Mouse (Mus musculus) kidney, postnatal 36 days (tissue): ENCODE data around the gene Psmc3.
"Not testable (repeated sequence)": the region's sequence is repeated elsewhere in the genome, so short reads cannot be mapped to it uniquely, and the experiment has no call there.

Experiments
- DNase-seq, 2 experiments: peaks; one replicate each; pipeline ENCODE4 v3.0.0; 2021 to 2022; ENCODE audit warnings: mixed read lengths in 2 of 2

Psmc3 gene

DNA sequence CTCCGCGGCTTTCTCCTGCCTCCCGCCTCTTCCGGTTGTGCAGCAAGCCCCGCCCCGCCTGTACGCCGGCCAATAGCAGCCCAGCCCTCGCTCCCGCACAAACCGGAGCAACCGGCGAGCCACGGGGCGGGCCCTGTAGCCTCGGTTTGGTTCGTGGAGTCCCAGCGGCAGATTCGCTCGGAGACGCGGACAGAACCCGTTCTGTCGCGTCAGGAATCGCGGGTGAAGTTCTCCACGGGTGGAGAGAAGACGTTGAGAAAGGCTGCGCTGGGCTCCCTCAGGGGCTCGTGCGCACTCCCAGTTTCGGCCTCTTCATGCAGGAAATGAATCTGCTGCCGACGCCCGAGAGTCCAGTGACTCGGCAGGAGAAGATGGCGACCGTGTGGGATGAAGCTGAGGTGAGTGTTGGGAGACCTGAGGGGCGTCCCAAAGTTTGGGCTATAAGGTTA, at the start of gene Psmc3:
Gene Psmc3, plus strand, starts transcription at position 76 of the 449 bp plus-strand sequence.
- DNase-seq: peak; percentile 97 to 99

DNA sequence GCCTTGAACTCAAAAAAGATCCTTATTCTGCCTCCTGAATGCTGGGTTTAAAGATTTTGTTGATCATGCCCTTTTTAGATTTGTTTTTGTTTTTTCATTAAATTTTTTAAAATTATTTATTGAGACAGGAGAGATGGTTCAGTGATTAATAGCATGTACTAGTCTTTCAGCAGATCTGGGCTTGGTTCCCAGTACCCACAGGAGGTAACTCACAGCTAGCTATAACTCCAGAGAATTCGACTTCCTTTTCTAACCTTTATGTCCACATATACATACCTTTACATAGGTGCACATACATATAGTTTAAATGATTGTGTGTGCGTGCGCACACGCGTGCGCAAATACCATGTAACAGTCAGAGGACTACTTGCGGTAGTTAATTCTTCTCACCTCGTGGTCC, 45.3 kb upstream of the Psmc3 start:
- no peak for DNase-seq

DNA sequence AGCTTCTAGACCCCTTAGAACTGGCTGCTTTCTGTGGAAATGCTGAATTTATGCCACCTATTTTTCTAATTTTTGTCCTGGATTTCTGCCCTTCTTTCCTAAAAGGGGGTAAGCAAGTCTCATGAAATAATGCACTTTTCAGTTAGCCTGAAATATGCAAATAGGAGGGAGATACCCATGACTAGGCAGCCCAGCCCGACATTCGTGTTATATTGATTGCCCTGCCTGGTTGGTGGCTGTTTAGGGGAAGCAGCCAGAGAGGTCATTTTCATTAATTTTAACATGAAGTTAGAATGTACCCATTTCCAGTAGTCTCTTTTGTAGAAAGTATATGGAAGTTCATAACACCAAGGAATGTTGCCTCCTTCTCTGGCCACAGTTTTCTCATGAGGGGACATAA, 39.9 kb upstream of the Psmc3 start:
- DNase-seq: no peak

DNA sequence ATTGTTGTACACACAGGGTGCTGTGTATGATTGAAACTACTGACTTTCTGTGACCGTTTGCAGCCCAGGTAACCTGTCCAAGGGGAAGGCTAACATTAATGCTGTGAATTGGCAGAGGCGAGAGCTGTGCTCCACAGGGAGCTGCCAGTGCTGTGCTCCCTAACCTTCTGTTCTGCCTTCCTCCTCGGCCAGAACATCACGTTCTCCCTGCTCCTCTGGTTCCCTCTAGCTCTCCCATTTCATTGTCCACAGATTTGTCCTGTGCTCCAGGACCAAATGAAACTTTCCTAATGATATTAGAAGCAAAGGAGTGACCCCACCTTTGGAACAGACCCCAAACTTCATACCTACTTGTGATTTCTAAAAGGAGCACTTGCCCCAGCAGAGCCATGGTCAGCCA, 38.4 kb upstream of the Psmc3 start:
- peak in 1 of 2 experiments; percentile 51 for DNase-seq

DNA sequence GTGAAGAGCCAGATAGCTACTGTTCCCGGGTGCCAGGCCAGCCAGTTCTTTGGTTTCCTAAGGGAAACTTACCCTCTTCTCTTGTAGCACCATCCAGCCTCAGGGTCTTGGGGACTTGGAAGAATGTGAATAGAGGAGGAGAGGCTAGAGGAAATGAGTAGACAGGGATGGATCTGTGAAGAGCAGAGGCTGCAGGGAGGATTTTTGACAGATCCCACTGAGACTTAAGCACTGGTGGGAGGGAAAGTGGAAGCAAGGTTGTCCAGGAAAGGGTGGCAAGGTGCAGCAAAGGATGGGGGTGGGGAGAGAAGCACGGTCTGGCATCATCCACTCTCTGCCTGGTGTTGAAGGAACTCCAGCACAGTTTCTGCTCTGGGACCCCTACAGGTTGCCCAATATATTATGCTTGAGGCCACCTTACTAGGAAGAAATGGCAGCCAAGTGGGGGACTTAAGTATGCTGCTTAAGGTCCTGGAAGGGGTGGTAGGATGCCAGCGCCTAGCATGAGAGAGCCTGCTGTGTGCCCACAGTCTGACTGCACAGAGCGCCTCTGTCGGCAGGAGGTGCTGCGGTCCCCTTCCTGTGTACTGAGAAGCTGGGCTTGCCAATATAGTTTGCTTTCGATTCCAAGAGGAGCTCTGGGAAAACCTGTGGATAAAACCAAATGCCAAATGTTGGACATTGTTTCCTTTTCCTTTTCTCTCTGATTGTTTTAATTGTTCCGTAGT, 35.6 kb upstream of the Psmc3 start:
- peak; percentile 31 to 42 for DNase-seq

DNA sequence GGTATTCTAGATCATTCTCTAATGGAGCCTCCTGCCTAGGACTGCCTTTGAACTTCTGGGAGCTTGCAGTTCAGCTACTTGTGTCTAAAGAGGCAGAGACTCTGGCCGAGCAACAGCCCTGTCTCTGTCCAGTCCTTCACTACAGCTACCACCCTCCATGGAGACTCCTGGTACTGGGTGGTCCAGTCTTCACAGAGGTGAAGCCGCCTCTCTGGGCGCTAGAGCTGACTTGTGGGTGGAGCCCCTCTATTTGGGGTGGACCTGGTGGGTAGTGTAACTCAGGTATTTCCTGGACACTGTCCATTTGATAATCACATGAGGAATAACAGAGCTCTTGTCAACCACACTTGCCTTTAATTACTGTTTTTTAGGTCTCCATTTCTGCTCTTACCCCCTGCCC, 33.9 kb upstream of the Psmc3 start:
- no peak for DNase-seq

DNA sequence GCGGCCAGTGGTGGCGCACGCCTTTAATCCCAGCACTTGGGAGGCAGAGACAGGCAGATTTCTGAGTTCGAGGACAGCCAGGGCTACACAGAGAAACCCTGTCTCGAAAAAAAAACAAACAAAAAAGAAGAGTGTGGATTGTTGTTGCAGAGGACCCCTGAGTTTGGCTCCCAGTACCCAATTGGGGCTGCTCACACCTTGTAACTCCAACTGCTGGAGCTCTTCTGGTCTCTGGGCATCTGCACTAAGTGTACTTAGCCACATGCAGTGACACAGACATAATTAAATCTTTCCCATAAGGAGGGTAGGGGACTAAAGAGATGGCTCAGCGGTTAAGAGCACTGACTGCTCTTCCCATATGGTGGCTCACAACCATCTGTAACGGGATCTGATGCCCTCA, 31.5 kb upstream of the Psmc3 start:
- not testable (repeated sequence) for DNase-seq

DNA sequence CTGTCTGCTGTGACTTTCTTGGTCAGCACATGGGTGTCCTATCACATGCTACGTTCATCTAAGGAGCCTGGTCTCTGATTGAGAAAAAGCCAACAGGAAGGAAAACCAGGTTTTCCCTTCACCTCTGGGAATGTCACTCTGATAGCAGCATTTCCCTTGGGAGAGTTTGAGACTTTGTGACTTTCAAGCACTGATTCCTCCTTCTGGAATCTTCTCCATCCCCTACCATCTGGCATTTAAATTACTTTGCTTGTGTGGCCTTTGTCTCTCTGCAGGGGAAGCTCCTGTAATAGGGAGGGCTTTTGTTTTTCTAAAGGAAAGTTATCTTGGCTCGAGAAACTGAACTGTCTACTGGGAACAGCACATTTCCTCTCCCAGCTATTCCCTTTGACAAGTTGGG, 30.7 kb upstream of the Psmc3 start:
- peak in 1 of 2 experiments; percentile 8 for DNase-seq

DNA sequence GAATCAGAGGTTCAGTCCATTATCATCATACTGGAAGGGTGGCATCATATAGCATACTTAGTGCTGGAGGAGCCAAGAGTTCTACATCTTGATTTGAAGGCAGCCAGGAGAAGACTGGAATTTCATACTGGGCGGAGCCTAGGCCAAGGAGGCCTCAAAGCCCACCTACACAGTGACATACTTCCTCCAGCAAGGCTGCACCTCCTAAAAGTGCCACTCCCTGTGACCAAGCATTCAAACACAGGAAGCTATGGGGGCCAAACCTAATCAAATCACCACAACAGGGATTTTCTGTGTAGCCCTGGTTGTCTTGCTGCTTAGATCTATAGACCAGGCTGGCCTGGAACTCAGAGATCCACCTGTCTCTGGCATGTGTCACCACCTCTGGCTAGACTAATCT, 29.9 kb upstream of the Psmc3 start:
- DNase-seq: no peak

DNA sequence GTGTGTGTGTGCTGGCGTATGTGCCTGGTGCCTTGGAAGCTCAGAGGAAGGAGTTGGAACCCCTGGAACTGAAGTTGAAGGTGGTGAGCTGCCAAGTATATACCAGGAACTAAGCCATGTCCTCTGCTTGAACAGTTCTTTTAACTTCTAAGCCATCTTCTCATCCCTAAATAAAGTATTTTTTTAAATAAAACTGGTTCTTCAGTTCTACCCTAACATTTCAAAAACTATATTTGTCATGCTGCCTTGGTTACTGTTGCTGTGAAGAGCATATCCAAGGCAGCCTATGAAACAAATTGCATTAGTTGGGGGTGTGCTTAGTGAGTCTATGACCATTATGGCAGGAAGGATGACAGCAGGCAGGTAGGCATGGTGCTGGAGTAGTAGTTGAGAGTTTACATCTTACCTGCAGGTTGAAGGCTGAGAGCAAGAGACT, 28.7 kb upstream of the Psmc3 start:
- DNase-seq: no peak

DNA sequence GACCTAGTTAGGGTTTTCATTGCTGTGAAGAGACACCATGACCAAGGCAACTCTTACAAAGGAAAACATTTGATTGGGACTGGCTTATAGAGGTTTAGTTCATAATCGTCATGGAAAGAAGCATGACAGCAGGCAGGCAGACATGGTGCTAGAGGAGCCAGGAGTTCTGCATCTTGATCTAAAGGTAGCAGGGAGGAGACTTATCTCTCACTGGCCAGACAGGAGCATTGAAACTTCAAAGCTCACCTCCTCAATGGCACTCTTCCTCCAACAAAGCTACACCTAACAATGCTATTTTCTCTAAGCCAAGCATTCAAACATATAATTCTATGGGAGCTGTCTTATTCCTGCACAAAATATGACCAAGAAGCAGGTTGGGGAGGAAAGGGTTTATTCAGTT, 27.3 kb upstream of the Psmc3 start:
- DNase-seq: no peak

DNA sequence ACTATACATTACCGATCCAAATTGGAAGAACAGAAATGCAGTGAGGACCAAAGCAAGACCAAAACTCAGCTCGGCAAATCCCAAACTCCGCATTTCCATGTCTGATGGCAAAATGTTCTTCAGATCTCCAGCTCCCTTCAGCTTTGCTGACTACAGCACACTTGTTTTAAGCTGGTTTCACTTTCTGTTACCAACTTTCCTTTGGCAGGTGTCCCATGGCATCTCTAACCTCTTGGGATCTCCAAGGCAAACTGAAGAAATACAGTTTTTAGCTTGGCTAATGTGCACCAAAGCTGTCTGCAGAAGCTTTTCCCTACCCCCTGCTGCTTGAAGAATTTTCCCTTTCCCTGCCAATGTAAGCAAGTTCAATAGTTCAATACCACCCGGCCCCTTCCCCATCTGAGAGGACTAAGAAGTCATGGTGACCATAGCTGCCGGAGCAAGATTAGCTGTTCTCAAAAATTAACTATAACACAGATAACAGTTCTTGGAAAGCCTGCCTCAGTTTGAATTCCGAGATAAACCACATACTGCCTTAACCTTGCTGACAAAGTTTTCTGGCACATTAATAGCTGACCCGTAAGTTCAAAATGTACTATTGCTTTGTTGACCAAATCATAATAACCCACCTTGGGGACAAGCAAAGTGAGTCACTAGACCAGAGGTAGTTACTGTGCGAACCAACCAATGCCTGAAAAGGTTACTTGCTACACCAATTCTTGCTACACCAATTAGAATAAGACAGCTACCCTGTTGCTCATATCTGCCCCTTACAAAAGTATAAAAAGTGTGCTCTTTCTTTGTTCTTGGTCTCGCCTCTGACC, 26.2 kb upstream of the Psmc3 start:
- DNase-seq: peak; percentile 43 to 48

DNA sequence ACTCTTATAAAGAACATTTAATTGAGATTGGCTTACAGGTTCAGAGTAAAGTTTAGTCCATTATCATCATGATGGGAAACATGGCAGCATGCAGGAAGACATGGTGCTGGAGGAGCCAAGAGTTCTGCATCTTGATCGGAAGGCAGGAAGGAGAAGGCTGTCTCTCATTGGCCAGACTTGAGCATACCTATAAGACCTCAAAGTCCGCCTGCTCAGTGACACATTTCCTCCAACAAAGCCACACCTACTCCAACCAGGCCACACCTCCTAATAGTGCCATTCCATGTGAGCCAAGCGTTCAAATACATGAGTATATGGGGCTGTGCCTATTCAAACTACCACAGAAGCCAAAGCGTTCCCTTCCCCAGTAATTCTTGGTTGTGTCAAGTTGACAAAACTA, 22.6 kb upstream of the Psmc3 start:
- DNase-seq: no peak

DNA sequence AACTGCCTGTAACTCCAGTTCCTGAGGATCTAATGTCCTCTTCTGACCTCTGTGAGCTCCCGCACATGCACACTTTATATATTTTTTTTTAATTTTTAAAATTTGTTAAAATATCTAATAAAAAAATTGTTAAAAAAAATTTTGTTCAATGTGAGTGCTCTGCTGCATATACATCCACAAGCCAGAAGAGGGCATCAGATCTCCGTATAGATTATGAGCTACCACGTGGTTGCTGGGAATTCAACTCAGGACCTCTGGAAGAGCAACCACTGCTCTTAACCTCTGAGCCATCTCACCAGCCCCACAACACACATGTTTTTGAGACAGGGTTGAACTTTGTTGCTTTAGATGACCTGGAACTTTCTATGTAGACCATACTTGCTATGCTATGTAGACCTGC, 20.8 kb upstream of the Psmc3 start:
- no peak for DNase-seq

DNA sequence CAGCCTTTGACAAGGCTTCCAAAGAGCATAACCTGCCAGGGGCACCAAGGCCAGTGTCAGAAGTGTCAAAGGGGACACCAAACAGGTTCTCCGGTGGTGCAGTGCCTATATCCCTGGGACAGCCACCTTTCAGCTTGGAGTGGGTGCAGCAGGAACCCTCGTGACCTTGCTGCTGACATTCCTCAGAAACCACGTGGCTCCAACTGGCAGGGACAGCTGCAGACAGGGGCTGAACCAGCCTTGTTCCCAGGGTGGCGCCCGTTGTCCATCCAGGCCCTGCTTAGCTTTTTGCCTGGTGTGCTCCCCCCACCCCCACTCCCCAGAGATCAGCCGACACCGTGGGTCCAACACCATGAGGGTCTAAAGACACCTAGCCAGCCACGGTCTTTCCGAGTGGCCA, 18.4 kb upstream of the Psmc3 start, which contains the start of gene Rapsn:
Gene Rapsn, plus strand, starts transcription at position 236 of the 400 bp plus-strand sequence.
- peak; percentile 68 for DNase-seq

DNA sequence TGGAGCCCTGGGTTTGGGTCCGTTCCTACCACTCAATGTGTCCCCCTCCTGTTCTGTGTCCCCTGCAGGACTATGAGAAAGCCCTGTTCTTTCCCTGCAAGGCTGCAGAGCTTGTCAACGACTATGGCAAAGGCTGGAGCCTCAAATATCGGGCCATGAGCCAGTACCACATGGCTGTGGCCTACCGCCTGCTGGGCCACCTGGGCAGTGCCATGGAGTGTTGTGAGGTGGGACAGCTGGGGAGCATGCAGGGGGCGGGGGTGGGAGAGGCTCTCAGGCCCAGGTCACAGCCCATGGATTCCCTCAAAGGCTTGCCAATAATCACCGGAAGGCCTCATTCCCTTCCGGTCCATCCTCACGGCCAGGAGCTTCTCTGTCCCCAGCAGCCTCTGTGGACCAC, 12.0 kb upstream of the Psmc3 start:
- DNase-seq: no peak

DNA sequence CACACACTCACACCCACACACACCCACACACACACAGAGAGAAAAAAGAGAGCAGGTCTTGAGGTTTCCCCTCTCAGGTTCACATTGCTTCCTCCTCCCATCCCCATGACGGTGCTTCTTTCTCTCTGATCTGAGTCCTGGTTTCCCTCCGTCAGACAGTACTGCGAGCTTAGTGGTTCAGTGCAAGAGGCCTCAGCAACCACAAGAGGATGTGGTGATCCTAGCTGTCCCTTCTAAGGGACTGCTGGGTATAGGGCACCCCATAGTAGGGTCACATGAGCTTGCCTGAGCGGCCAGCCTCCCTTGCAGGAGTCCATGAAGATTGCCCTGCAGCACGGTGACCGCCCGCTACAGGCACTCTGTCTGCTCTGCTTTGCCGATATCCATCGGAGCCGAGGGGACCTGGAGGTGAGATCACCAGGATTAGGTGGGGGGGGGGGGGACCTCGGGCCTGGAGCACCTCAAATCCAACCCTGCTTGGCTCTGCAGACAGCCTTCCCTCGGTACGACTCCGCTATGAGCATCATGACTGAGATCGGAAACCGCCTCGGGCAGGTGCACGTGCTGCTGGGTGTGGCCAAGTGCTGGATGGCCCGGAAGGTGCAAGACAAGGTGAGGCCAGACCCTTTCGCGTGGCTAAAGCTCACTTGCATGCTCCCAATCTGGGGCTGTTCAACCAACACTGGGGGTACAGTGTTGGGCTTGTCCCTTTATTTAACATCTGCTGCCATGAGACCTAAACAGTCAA, 11.0 kb upstream of the Psmc3 start:
- DNase-seq: no peak

DNA sequence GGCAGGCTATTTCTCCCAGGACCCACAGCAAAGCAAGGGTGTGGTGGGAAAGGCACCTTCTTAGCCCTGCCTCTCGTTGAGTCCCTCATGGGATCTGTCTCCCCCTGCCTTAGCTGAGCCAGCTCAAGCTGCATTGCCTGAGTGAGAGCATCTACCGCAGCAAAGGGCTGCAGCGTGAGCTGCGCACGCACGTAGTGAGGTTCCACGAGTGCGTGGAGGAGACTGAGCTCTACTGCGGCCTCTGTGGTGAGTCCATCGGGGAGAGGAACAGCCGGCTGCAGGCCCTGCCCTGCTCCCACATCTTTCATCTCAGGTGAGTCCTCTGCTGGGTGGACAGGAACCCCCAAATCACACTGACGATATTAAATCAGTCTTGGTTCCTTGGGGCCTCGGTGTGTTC, 9.1 kb upstream of the Psmc3 start:
- no peak for DNase-seq

DNA sequence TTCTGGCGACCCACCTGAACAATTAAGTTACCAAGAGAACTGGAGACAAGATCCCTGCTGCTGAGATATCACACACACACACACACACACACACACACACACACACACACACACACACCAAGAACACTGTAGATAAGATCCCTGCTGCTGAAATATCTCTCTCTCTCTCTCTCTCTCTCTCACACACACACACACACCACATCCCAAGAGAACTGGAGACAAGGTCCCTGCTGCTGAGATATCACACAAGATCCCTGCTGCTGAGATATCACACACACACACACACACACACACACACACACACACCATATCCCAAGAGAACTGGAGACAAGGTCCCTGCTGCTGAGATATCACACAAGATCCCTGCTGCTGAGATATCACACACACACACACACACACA, 8.0 kb upstream of the Psmc3 start:
- not testable (repeated sequence) for DNase-seq

DNA sequence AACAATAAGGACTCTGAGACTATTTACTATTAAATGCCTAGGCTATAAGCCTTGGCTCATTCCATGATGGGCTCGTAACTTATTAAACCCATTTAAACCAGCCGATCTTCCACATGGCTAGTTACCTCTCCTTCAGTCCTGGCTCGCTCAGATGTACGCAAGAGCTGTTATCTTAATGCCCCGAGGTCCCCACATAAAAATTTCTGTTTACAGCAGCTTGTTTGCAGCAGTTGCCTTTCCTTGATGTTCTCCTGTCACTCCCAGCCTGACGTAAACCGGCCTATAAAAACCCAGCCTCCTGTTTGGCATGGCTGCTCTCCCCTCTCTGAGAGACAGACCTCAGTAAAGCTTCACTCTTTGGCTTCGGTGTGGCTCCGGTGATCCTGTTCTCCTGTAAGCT, 6.5 kb upstream of the Psmc3 start:
- peak; percentile 25 to 62 for DNase-seq

DNA sequence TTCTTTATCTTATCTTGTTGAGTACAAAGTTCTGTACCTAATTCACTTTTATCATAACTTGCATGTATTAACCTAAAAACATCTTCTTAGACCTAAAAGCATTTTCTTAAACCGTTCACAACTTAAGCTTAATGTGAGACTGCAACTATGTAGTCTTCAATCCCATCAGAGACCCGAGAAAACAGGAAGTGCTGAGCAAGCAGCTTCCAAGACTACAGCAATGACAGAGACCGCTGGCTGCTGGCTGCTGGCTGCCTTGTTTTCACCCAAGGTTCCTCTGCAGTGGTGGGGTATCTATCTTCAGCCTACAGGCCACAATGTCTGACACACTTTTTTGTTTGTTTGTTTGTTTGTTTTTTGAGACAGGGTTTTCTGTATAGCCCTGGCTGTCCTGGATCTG, 1.9 kb upstream of the Psmc3 start:
- DNase-seq: no peak

DNA sequence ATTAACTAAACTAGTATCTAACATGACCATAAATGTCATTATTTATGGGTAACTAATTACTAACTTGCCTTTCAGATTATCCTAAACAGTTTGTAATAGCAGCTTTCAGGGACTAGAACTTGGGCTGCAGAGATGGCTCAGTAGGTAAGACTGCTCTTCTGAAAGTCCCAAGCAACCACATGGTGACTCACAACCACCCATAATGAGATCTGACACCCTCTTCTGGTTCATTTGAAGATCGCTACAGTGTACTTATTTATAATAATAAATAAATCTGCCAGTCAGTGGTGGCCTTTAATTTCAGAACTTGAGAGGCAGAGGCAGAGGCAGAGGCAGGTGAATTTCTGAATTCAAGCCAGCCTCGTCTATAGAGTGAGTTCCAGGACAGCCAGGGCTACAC, 1.1 kb upstream of the Psmc3 start:
- no peak for DNase-seq

DNA sequence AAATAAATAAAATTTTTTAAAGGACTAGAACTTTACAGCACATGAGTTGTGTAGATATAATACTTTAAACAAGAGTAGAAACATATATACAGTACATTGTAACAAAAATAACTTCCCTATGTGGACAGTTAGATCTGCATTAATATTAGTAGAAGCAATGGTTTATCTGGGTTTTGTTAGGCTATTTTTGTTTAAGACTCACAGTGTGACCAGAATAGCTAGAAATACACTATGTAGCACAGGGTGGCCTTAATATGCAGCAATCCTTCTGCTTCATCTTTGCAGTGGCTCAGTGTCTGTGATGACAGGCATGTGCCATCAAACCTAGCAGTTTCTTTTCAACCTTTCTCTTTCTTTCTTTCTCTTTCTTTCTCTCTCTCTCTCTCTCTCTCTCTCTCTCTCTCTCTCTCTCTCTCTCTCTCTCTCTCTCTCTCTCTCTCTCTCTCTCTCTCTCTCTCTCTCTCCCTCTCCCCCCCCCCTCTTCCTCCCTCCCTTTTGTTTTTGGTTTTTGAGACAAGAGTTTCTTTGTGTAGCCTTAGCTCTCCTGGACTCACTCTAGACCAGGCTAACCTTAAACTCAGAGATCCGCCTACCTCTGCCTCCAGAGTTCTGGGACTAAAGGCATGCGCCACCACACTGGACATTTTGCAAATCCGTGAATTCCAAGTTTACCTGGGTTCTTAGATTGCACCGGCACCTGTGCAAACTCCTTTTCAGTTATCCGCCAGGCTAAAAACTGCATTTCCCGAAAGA, 452 bp upstream of the Psmc3 start:
- no peak for DNase-seq
